Mouse (Mus musculus) adrenal gland, adult 18-20 months (tissue): ENCODE measurements around the gene Phf11a. TPM values are rescaled to one million over a fixed set of nuclear protein-coding genes. Genes with fewer than 3 reads are reported as not detected.
"Not testable (repeated sequence)": the region's sequence is repeated elsewhere in the genome, so short reads cannot be mapped to it uniquely, and the experiment has no call there.

ENCODE experiments used
- DNase-seq, 2 experiments: peaks; one replicate each; pipeline ENCODE4 v3.0.0; 2021 to 2022; ENCODE audit warnings: low spot score in 2 of 2
- long read RNA-seq, 2 experiments: library from polyadenylated mRNA; stranded (forward); transcript quantifications; one replicate each; pipeline ENCODE4 v2.0.0; 2021
- total RNA-seq, 2 experiments: library from RNA; stranded (reverse); gene quantifications; 1 replicate in 1 of 2; 2 replicates in 1 of 2; pipeline ENCODE4 v1.2.3; 2021

Phf11a gene
- under 1 TPM in 1 of 2 experiments, not detected in 1; 0.54 TPM for total RNA-seq
- long read RNA-seq, experiment 1, result 0 reads
- long read RNA-seq, experiment 2, result 0 reads

GRCm38 (mm10) chr14:59297391-59297790, at the start of gene Phf11a:
Gene Phf11a (minus strand): TSS chr14:59297522.
- not testable (repeated sequence) for DNase-seq

- DNase-seq, result not testable (repeated sequence)
Measured at GRCm38 (mm10) chr14:59341189-59341588, 43.9 kb upstream of the Phf11a start, which contains the start of gene Phf11b. Gene Phf11b (minus strand): TSS chr14:59341351.

- DNase-seq, result no peak
Measured at GRCm38 (mm10) chr14:59339541-59339940, 42.2 kb upstream of the Phf11a start.

- DNase-seq, result not testable (repeated sequence)
Measured at GRCm38 (mm10) chr14:59336056-59336455, 38.7 kb upstream of the Phf11a start.

- not testable (repeated sequence) for DNase-seq
Measured at GRCm38 (mm10) chr14:59330499-59330898, 33.2 kb upstream of the Phf11a start.

- not testable (repeated sequence) for DNase-seq
Measured at GRCm38 (mm10) chr14:59319970-59320369, 22.6 kb upstream of the Phf11a start.

- not testable (repeated sequence) for DNase-seq
Measured at GRCm38 (mm10) chr14:59319036-59319435, 21.7 kb upstream of the Phf11a start.

GRCm38 (mm10) chr14:59291769-59292168, 5.6 kb downstream of the Phf11a start:
- not testable (repeated sequence) for DNase-seq

GRCm38 (mm10) chr14:59274961-59275360, 22.4 kb downstream of the Phf11a start:
- DNase-seq, result not testable (repeated sequence)

GRCm38 (mm10) chr14:59260056-59260455, 37.3 kb downstream of the Phf11a start, which contains the start of gene Gm6904:
Gene Gm6904 (minus strand): TSS chr14:59260216.
- no peak for DNase-seq

GRCm38 (mm10) chr14:59255861-59256260, 41.5 kb downstream of the Phf11a start:
- not testable (repeated sequence) for DNase-seq

GRCm38 (mm10) chr14:59250350-59250749, 47.0 kb downstream of the Phf11a start:
- DNase-seq, result not testable (repeated sequence)

GRCm38 (mm10) chr14:59233635-59234034, 63.7 kb downstream of the Phf11a start:
- no peak for DNase-seq

- peak in 1 of 2 experiments; percentile 24 for DNase-seq
Measured at GRCm38 (mm10) chr14:59232003-59232402, 65.3 kb downstream of the Phf11a start.

- DNase-seq, result no peak
Measured at GRCm38 (mm10) chr14:59230331-59230966, 66.9 kb downstream of the Phf11a start.

- no peak for DNase-seq
Measured at GRCm38 (mm10) chr14:59229822-59230221, 67.5 kb downstream of the Phf11a start.

Other genes starting within 250 kb of the Phf11a start
- gene 1700129C05Rik, start 154.6 kb downstream of the Phf11a start, total RNA-seq, result not detected
- not detected for gene Gm5142, start 118.8 kb downstream of the Phf11a start, total RNA-seq
- 10 to 100 TPM; 18.7 to 33.5 TPM for gene Rcbtb1, start 96.3 kb downstream of the Phf11a start, total RNA-seq
- gene Gm6904, start 37.3 kb downstream of the Phf11a start, total RNA-seq, result not detected
- 1 to 10 TPM; 2.3 to 3.0 TPM for gene Phf11b, start 43.8 kb upstream of the Phf11a start, total RNA-seq
- gene Phf11d, start 67.9 kb upstream of the Phf11a start, total RNA-seq, result 1 to 10 TPM; 4.1 to 5.4 TPM
- gene Phf11c, start 97.9 kb upstream of the Phf11a start, total RNA-seq, result under 1 TPM; 0.35 to 0.36 TPM
- gene Setdb2, start 143.4 kb upstream of the Phf11a start, total RNA-seq, result 1 to 10 TPM; 3.8 to 4.7 TPM
- gene Cab39l, start 143.4 kb upstream of the Phf11a start, total RNA-seq, result 10 to 100 TPM; 36.4 to 39.4 TPM